Mouse (Mus musculus): ENCODE measurements around the gene Dhcr7. TPM values are rescaled to one million over a fixed set of nuclear protein-coding genes. Genes with fewer than 3 reads are reported as not detected.
A peak's percentile ranks its signal among the peaks of the same experiment; 100 is the strongest.

Gene Dhcr7
- polyA plus RNA-seq, 1 experiment from 2014 or later = 98.0 TPM

DNA sequence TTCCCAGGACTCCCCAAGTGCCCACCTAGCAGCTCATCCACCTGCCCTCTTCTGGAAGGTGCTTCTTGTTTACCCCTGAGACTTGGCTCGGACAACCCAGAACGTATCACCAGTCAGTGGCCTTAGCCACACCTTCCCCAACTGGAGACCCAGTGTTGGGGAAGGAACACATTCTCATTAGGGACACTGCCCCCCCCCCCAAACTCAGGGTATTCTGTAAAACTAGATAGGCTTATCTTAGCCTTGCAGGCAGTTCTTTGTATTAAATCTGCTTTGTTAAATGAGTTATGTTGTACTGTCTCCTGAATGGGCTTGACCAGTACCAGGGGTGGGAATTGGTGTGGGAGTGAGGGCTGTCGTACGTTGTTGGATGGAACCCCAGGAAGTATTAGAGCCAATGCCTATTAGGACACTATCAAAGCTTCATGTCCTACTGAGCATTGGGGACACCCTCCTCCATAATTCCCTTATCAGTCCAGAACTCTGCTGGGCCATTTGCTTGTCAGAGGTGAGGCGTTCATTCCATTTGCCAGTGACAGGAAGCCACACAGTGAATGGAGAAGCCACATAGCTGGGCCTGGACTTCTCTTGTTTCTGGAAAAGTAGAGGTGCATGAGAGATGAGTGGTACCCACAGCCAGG, 25.3 kb downstream of the Dhcr7 start:
- Histone ChIP-seq H3K4me3 (ENCODE audit: low read length) (no peak overlapping the region), H3K27me3 (replicated peaks; ENCODE audit: control insufficient read depth, insufficient read depth, low read length) (no peaks in the 10 kb centered on the region), H3K9me3 (ENCODE audit: control insufficient read depth, low read length) (no peaks in the 10 kb centered on the region), H3K27ac (ENCODE audit: low read length) (peak overlapping the region; percentile 92), H3K36me3 (ENCODE audit: control insufficient read depth, insufficient read depth, low read length) (peaks cover 22% of the 10 kb centered on the region), H3K4me1 (ENCODE audit: control insufficient read depth, insufficient read depth, low read length) (peaks cover 8% of the 10 kb centered on the region), H3K9ac (ENCODE audit: low read depth, low read length) (no peak overlapping the region), H3K4me2 (ENCODE audit: low read depth, low read length) (no peak overlapping the region)
- ATAC-seq = peak; percentile 61
- WGBS = 81% methylated on average over 5 of the region's 5 CpGs

DNA sequence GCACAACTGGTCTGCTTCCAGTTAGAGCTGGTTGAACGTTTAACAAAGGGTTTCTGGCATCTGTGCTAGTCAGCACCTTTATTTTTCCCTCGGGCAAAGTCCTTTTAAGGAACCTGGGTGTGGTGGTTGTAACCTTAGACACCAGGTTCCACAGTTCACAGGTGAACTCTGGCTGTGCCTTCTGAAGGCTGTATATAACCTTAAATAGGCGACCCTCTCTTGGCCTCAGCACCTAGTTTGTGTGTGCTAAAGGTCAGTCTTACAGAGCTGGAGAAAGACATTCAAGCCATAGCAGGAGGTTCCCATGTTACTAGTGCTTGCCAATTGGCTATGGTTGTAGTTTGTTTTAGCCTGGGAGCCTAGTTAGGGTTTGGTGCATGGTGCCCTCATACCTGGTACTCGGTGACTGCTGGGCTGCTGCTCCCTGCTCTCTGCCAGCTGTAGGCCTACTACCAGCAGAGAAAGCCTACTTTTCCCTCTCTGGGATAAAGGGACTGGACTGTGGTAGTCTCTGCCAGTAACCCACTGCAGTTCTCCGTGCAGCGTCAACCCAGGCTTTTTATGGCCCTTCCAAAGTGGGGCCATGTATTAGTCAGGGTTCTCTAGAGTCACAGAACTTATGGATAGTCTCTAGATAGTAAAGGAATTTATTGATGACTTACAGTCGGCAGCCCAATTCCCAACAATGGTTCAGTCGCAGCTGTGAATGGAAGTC, 26.0 kb downstream of the Dhcr7 start:
- 70% methylated on average over 7 of the region's 8 CpGs for WGBS
- no peak overlapping the region for H3K4me3 ChIP-seq (ENCODE audit: low read length)
- ATAC-seq = peak; percentile 98

DNA sequence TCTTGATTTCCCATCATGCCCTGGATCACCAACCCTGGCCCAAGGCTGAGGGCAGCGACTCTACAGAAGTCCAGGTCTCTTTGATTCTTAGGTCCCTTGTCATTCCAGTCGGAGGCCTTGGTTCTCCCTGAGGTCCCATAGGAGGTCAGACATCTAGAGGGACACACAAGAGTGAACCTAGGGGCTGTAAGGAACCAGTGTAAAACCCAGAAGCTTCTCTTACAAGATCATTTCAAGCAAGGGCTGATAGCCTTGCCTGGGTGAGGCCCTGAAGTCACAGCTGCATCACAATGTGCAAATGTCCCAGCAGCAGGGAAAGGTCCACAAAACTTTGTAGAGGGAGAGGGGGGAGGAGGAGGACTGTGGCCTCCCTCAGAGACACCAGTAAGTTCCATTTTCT, 43.6 kb downstream of the Dhcr7 start, which contains the start of gene Gm498:
Gene Gm498 (plus strand): TSS at position 301 of the 400 bp plus-strand sequence.
- Histone ChIP-seq H3K36me3 (ENCODE audit: control insufficient read depth, insufficient read depth, low read length) (no peaks in the 10 kb centered on the region), H3K9ac (ENCODE audit: low read depth, low read length) (no peak within 1 kb of the TSS), H3K9me3 (ENCODE audit: control insufficient read depth, low read length) (no peaks in the 10 kb centered on the region), H3K27me3 (replicated peaks; ENCODE audit: control insufficient read depth, insufficient read depth, low read length) (no peaks in the 10 kb centered on the region), H3K4me2 (ENCODE audit: low read depth, low read length) (no peak within 1 kb of the TSS), H3K4me1 (ENCODE audit: control insufficient read depth, insufficient read depth, low read length) (no peaks in the 10 kb centered on the region), H3K4me3 (ENCODE audit: low read length) (no peak within 1 kb of the TSS), H3K27ac (ENCODE audit: low read length) (no peak within 1 kb of the TSS)
- WGBS = 87% methylated on average over 2 of the region's 2 CpGs
- ATAC-seq = no peak

More for the DNA sequence above, 26.0 kb downstream of the Dhcr7 start:
- Histone ChIP-seq H3K36me3 (ENCODE audit: control insufficient read depth, insufficient read depth, low read length) (peaks cover 16% of the 10 kb centered on the region), H3K27ac (ENCODE audit: low read length) (peak overlapping the region; percentile 92), H3K4me2 (ENCODE audit: low read depth, low read length) (no peak overlapping the region), H3K9ac (ENCODE audit: low read depth, low read length) (no peak overlapping the region), H3K27me3 (replicated peaks; ENCODE audit: control insufficient read depth, insufficient read depth, low read length) (no peaks in the 10 kb centered on the region), H3K4me1 (ENCODE audit: control insufficient read depth, insufficient read depth, low read length) (peaks cover 8% of the 10 kb centered on the region), H3K9me3 (ENCODE audit: control insufficient read depth, low read length) (no peaks in the 10 kb centered on the region)

DNA sequence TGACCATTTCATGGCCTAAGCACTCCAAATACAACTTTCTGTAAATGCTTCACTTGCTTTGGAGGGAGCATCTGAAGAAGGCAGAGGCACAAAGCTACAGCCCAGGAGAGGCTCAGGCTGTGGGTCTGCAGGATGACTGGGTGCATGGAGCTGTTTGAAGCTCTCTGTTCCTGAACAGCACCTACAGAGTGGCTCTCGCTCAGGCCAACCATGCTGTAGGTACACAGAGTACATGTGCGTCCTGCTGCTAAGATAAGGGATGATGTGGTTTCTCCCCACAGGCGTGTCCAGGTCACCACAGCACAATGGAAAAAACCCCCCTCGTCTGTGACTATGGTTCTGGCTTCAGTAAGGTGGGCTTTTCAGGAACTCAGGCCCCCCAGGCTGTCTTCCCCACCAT, 45.9 kb downstream of the Dhcr7 start:
- Histone ChIP-seq H3K4me2 (ENCODE audit: low read depth, low read length) (no peak overlapping the region), H3K4me3 (ENCODE audit: low read length) (no peak overlapping the region), H3K9me3 (ENCODE audit: control insufficient read depth, low read length) (peaks cover 2% of the 10 kb centered on the region; the same call in 1 of the 2 replicates), H3K27ac (ENCODE audit: low read length) (no peak overlapping the region), H3K9ac (ENCODE audit: low read depth, low read length) (no peak overlapping the region), H3K27me3 (replicated peaks; ENCODE audit: control insufficient read depth, insufficient read depth, low read length) (no peaks in the 10 kb centered on the region), H3K4me1 (ENCODE audit: control insufficient read depth, insufficient read depth, low read length) (no peaks in the 10 kb centered on the region), H3K36me3 (ENCODE audit: control insufficient read depth, insufficient read depth, low read length) (no peaks in the 10 kb centered on the region)
- WGBS = 84% methylated on average over 4 of the region's 4 CpGs
- ATAC-seq = no peak

DNA sequence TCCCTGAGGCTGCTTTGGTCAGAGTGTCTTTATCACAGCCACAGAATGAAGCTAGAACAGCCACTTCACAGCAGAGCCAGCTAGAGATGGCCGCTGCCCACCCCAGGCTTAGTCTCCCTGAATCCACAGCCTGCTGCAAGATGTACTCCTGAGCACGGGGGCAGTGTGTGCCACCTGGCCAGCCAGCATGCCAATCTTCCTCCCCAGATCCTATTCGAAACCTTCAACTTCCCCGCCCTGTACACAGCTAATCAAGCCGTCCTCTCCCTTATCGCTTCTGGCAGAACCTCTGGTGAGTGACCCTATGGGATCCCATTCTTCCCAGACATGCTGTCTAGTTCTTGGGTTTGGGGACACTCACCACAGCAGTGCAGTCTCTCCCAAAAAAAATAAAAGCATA, 60.8 kb downstream of the Dhcr7 start:
- Histone ChIP-seq H3K4me2 (ENCODE audit: low read depth, low read length) (no peak overlapping the region), H3K27ac (ENCODE audit: low read length) (no peak overlapping the region), H3K9ac (ENCODE audit: low read depth, low read length) (no peak overlapping the region), H3K36me3 (ENCODE audit: control insufficient read depth, insufficient read depth, low read length) (no peaks in the 10 kb centered on the region), H3K27me3 (replicated peaks; ENCODE audit: control insufficient read depth, insufficient read depth, low read length) (no peaks in the 10 kb centered on the region), H3K4me3 (ENCODE audit: low read length) (no peak overlapping the region), H3K9me3 (ENCODE audit: control insufficient read depth, low read length) (no peaks in the 10 kb centered on the region), H3K4me1 (ENCODE audit: control insufficient read depth, insufficient read depth, low read length) (no peaks in the 10 kb centered on the region)
- 69% methylated on average over 6 of the region's 6 CpGs for WGBS
- no peak for ATAC-seq

DNA sequence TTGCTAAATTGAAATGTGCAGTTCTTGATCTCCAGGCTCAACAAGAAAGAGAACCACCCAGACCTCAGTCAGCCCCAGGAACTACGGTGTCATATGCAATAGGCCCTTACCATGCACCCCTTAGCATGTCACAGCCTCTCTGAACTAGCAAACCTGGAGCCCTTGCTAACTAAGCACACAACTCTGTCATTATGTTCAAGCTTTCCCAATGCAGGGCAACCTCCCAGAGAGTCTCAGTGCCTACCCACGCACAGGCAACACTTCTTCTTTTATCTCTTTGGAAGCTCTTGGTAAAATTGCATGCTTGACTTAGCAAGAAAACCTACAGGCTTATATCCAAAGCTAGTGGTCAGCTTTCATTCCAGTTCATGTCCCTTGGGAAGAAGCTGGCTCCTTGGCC, 68.2 kb downstream of the Dhcr7 start:
- Histone ChIP-seq H3K27me3 (replicated peaks; ENCODE audit: control insufficient read depth, insufficient read depth, low read length) (no peaks in the 10 kb centered on the region), H3K9ac (ENCODE audit: low read depth, low read length) (no peak overlapping the region), H3K9me3 (ENCODE audit: control insufficient read depth, low read length) (no peaks in the 10 kb centered on the region), H3K4me1 (ENCODE audit: control insufficient read depth, insufficient read depth, low read length) (no peaks in the 10 kb centered on the region), H3K4me2 (ENCODE audit: low read depth, low read length) (no peak overlapping the region), H3K4me3 (ENCODE audit: low read length) (no peak overlapping the region), H3K36me3 (ENCODE audit: control insufficient read depth, insufficient read depth, low read length) (no peaks in the 10 kb centered on the region), H3K27ac (ENCODE audit: low read length) (no peak overlapping the region)
- ATAC-seq = no peak
- WGBS = 79% methylated on average over 2 of the region's 2 CpGs

DNA sequence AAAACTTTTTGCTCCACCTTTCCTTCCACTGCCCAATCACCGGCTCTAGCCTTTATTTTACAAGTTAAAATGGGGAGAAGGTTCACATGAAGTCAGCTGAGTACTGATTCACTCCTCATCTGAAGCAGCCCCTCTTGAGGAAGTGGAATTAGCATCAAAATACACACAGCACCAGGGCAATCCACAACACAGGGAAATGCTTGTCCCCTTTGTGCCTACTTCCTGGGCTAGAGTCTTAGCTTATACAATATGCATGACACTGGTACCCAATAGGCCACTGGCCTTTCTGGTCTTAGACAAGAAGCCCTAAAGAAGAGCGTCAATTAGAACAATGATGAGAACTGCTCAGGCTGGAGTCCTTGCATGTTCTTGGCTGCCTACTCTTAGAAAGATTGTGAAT, 69.4 kb downstream of the Dhcr7 start:
- WGBS = 70% methylated on average over 2 of the region's 2 CpGs
- ATAC-seq = no peak
- H3K4me3 ChIP-seq (ENCODE audit: low read length) = no peak overlapping the region
- no peaks in the 10 kb centered on the region for H3K36me3 ChIP-seq (ENCODE audit: control insufficient read depth, insufficient read depth, low read length)
- H3K4me2 ChIP-seq (ENCODE audit: low read depth, low read length) = no peak overlapping the region
- no peak overlapping the region for H3K27ac ChIP-seq (ENCODE audit: low read length)
- H3K9me3 ChIP-seq (ENCODE audit: control insufficient read depth, low read length) = no peaks in the 10 kb centered on the region
- H3K9ac ChIP-seq (ENCODE audit: low read depth, low read length) = no peak overlapping the region
- no peaks in the 10 kb centered on the region for H3K27me3 ChIP-seq (replicated peaks; ENCODE audit: control insufficient read depth, insufficient read depth, low read length)
- no peaks in the 10 kb centered on the region for H3K4me1 ChIP-seq (ENCODE audit: control insufficient read depth, insufficient read depth, low read length)

Small RNAs within 50 kb of the gene (microRNA-seq; reads per million reads assigned to microRNA genes)
- gene Gm22064 = not detected

Other genes with a start within 250 kb of the Dhcr7 start
- 56.4 and 62.8 TPM in 2 replicates for gene Cars, start 223.1 kb upstream of the Dhcr7 start, polyA plus RNA-seq (2015; fragmentation: Nextera tagmentation; extraction: Ambion mirVana)
- 0.27 and 0.33 TPM in 2 replicates for gene Tnfrsf26, start 194.4 kb upstream of the Dhcr7 start, polyA plus RNA-seq (2015; fragmentation: Nextera tagmentation; extraction: Ambion mirVana)
- 3.4 and 4.5 TPM in 2 replicates for gene Tnfrsf22, start 173.5 kb upstream of the Dhcr7 start, polyA plus RNA-seq (2015; fragmentation: Nextera tagmentation; extraction: Ambion mirVana)
- gene Tnfrsf23, start 137.3 kb upstream of the Dhcr7 start, polyA plus RNA-seq (2015; fragmentation: Nextera tagmentation; extraction: Ambion mirVana) = 1.2 and 1.4 TPM in 2 replicates
- gene Osbpl5, start 66.2 kb upstream of the Dhcr7 start, polyA plus RNA-seq (2015; fragmentation: Nextera tagmentation; extraction: Ambion mirVana) = 26.4 and 29.0 TPM in 2 replicates
- not detected in 2 replicates for gene Mrgprg, start 56.2 kb upstream of the Dhcr7 start, polyA plus RNA-seq (2015; fragmentation: Nextera tagmentation; extraction: Ambion mirVana)
- 1.4 and 1.5 TPM in 2 replicates for gene Mrgpre, start 38.6 kb upstream of the Dhcr7 start, polyA plus RNA-seq (2015; fragmentation: Nextera tagmentation; extraction: Ambion mirVana)
- gene Nadsyn1, start 296 bp upstream of the Dhcr7 start, polyA plus RNA-seq (2015; fragmentation: Nextera tagmentation; extraction: Ambion mirVana) = 25.4 and 29.4 TPM in 2 replicates
- gene Gm498, start 43.7 kb downstream of the Dhcr7 start, polyA plus RNA-seq (2015; fragmentation: Nextera tagmentation; extraction: Ambion mirVana) = not detected in 2 replicates
- 1.0 and 1.2 TPM in 2 replicates for gene Shank2, start 178.8 kb downstream of the Dhcr7 start, polyA plus RNA-seq (2015; fragmentation: Nextera tagmentation; extraction: Ambion mirVana)

Data from intestine, embryonic 16.5 days (tissue).